Mouse (Mus musculus): ENCODE data around the gene Fcho1. TPM values are rescaled to one million over a fixed set of nuclear protein-coding genes. Genes with fewer than 3 reads are reported as not detected.
"Not testable (repeated sequence)": the region's sequence is repeated elsewhere in the genome, so short reads cannot be mapped to it uniquely, and the experiment has no call there.

The Fcho1 gene
- total RNA-seq, 2 experiments from 2014 or later = 152 to 245 TPM

DNA sequence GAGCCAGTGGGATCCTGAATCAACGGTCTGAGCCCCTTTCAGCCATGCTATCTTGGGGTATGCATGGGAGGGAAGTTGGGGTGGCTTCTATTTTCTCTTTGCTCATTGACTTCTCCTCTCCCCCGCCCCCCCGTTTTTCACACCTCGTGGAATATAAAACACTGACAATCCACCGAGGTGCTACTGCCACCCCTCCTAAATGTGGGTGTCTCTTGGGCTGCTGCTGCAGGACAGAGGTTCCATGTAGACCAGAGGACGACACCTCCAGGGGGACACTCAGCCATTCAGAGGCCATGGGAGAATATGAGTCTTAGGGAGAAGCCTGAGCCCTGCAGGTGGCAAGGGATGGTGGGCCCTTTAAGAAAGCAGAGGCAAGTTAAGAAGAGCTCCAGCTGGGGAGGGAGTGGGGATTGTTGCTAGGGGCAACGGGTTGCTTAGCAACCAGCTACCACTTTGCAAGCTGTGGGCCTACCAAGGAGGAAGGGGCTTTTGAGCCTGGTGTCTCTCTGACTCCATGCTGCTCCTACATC is 5.5 kb downstream of the Fcho1 start:
- no peak for ATAC-seq (replicated peaks; ENCODE audit: low FRiP score, poor library complexity, severe bottlenecking)

GRCm38 (mm10) chr8:71719218-71719617 is 6.3 kb downstream of the Fcho1 start:
- peak; percentile 83 for ATAC-seq (replicated peaks; ENCODE audit: low FRiP score, poor library complexity, severe bottlenecking)

DNA sequence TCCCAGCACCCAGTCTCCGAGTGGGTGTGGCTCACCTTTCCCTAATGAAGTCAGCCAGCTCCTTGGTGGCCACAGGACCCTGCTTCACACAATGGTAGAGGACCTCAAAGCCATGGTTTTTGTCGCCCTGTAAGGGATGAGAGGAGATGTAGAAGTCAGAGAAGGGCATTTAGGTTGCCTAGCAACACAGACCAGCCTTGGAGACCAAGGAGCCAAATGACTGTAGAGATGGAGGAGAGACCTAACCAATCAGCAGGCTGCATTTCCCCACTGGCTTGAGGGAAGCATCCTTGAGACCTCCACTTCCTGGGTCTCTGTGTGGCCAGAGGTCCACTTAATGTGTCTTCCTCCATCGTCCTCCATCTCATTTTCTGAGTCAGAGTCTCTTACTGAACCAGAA is 7.3 kb downstream of the Fcho1 start:
- peak; percentile 37; the same call in 1 of the 2 replicates for ATAC-seq (replicated peaks; ENCODE audit: low FRiP score, poor library complexity, severe bottlenecking)

DNA sequence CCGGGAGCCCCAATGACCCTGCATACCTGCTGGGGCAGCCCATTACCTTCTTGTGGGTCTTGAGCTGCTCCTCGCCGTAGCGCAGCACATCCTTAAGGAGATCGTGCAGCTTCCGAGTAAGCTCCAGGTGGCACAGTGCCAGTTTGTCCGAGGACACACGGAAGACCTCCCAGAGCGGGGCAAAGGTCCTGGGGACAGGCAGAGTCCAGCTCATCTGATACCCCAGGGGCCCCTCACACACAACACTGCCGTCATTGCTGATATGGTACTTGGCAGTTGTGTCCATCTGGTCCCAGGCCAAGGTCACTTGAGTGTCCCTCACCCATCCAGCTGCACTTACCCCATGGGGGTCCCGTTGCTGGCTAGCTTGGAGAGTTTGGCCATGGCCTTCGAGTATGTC is 8.4 kb downstream of the Fcho1 start:
- no peak for ATAC-seq (replicated peaks; ENCODE audit: low FRiP score, poor library complexity, severe bottlenecking)

DNA sequence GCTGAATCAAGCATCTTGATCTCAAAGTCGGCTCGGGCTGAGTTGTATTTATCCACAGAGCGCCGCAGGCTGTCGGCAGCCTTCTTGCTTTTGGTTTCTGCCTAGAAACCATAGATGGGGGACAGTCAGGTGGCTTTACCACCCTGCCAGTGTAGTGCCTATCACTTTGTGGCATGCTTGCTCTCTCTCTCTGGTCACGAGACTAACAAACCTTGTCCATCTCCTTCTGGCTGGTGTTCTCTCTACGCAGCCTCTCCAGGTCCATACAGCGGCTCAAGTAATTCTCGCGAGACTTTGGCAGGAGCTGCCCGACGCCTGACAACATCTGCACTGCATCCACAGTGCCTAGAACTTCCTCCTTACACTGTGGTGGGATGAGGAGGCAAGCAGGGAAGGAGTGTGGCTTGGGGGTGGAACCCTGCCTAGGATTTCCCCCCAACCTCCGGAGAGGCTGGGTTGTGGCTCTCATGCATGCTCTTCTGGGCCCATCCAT is 8.9 kb downstream of the Fcho1 start:
- no peak for ATAC-seq (replicated peaks; ENCODE audit: low FRiP score, poor library complexity, severe bottlenecking)

DNA sequence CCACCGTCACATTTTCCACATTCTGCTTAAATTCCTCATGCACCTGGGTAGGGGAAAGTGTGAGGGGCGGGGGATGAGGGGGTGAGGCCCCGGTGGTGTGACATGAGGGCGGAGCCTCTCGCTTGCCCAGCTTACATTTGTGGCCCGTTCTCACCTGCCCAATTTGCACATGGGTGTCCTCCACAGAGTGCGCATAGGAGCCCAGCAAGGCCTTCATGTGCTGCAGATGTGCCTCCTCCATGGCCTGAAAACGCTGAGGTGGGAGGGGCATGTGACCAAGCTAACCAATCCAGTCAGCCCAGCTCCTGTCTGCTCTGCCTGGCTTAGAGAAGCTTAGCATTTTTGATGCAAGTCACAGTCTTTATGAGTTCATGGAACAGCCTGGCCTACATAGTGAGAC is 10.0 kb downstream of the Fcho1 start:
- no peak for ATAC-seq (replicated peaks; ENCODE audit: low FRiP score, poor library complexity, severe bottlenecking)

DNA sequence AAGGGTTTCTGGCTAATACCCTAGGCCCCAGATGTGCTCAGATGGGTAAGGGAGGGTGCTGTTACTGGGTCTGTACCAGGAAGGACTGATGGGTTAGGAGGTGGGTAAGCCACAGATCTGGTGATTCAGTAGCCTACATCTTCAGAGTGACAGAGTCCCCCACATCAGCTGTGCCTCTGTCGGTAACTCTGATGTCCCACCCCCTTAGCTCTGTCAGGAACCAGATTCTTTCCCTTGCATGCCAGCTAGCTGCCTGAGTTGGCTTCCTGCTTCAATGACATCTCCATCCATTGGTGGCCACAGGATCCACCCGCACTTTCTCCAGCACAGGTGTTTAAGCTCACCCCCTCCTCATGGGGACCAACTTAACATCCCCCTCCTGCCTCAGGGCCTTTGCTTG is 13.9 kb downstream of the Fcho1 start:
- ATAC-seq (replicated peaks; ENCODE audit: low FRiP score, poor library complexity, severe bottlenecking) = no peak

DNA sequence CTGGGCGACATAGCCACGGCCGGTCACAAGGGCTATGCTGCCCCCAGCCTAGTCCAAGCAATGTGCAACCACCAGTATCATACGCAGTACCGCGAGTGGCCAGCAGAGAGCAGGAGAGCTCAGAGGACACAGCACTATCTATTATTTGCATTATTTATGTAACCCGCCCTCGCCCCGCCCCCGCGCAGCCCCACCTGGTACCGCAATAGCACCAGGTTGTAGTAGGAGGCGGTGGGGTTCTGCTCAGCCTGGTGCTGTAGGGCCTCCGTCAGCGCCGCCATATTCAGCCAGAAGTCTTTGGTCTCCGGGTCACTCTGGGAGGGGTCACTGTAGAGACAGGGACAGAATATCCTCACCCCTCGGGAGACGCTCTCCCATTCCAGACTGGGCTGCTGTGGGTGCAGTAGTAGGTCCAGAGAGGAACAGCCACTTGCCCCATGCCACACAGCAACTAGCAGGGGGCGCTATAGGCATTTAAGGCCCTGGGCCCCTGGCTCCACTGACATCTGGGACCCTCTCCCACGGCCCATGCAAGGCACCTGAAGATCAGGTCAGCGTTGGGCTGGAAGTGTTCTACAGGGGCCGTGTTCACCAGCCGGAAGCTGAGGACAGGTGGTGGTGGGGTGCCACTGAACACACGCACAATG is 15.6 kb downstream of the Fcho1 start:
- peak; percentile 58 for ATAC-seq (replicated peaks; ENCODE audit: low FRiP score, poor library complexity, severe bottlenecking)

- peak; percentile 8; the same call in 1 of the 2 replicates for ATAC-seq (replicated peaks; ENCODE audit: low FRiP score, poor library complexity, severe bottlenecking)
These were observed 16.2 kb downstream of the Fcho1 start for GRCm38 (mm10) chr8:71709134-71709799.

DNA sequence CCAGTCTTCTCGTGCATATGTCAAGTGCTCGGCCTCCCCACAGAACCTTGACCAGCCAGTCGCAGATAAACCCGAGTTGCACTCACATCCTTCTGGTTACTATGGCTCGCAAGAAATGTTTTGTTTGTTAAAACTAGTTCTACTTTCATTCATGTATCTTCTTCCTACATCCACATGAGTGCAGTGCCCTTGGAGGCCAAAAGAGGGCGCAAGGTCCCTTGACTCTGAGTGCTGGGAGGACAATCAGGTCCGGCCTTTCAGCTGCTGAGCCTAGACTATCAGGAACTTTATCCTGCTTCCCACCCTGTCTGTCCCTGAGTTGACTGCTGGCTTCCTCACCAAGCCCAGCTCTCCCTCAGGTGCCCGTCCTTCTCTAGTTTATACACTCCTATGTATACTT is 17.6 kb downstream of the Fcho1 start:
- peak; percentile 67 for ATAC-seq (replicated peaks; ENCODE audit: low FRiP score, poor library complexity, severe bottlenecking)

DNA sequence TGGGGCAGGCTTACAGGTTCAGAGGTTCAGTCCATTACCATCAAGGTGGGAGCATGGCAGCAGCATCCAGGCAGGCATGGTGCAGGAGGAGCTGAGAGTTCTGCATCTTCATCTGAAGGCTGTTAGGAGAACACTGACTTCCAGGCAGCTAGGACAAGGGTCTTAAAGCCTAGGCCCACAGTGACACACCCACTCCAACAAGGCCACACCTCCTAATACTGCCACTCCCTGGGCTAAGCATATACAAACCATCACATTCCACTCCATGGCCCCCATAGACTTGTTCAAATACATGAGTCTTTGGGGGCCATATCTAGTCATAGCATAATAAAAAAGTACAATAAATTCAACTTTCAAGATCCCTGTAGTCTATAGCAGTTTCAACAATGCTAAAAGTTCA is 22.1 kb downstream of the Fcho1 start:
- not testable (repeated sequence) for ATAC-seq (replicated peaks; ENCODE audit: low FRiP score, poor library complexity, severe bottlenecking)

- ATAC-seq (replicated peaks; ENCODE audit: low FRiP score, poor library complexity, severe bottlenecking) = peak; percentile 95
These were observed 22.6 kb downstream of the Fcho1 start for GRCm38 (mm10) chr8:71702923-71703322.

- peak; percentile 72 for ATAC-seq (replicated peaks; ENCODE audit: low FRiP score, poor library complexity, severe bottlenecking)
These were observed 23.5 kb downstream of the Fcho1 start for GRCm38 (mm10) chr8:71702087-71702432.

DNA sequence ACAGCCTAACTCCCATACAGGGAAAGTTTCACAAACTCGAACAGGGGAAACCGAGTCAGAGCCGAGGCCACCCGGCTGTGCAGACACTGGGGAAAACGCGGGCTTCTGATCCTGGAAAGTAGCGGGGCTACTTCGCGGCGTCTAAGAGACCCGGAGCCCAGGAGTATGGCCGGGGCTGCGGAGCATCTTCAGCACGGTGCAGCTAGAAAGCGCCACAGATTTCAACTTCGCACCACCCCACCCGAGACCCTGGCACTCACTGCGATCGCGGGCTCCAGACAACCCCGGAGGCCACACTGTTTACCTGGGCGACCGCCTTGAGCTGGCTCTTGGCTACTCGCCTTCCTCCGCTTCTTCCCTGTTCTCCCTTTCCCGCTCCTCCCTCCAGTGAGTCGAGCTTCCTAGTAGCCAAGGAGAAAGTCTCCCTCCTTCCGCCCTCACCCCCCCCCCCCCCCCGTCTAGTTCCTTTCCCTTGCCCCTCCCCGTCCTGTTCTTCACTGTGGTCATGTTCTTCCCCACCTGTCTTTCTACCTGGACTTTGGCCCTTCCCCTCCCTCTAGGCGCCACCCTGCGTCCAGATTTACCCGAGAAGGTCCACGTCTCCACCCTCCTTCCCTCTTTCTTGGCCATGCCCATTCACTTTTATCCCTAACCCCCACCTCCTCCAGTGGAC is 24.0 kb downstream of the Fcho1 start, which contains the start of gene B3gnt3:
Gene B3gnt3, minus strand, starts transcription at position 376 of the 673 bp plus-strand sequence.
- no peak; the same call in none of the 2 replicates for ATAC-seq (replicated peaks; ENCODE audit: low FRiP score, poor library complexity, severe bottlenecking)

DNA sequence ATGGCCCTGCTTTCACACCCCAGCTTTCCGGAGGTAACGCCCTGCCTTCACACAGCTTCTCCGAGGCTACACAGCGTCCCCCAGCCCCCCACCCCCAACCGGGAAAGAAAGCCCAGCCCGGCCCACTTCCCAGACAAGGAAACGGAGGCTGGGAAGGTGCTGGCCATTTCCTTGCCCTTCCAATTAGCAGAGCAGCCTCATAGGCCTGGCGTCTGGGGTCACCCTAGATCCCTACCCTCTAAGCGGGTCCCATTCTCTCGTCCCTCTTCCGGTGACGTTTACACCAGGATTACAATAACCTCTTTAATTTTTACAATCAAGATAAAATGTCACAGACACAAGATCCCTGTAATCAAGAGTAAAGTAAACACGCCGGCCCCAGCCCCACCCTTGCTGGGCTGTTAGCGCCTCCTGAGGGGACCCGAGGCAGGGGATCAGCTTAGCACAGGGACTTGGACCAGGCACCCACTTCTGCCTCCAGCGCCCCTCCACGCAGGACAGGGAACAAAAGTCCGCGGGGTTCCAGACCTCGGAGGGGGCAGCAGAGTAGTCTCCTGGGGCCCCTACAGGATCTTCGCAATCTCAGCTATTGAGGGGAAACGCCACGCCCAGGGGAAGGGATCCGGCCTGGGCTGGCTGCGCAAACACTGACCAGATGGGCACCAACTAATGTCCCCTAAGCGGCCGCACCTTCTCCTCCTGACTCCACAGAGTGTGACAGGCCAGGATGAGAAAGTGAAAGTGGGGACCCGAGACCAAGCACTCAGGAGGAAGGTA is 24.8 kb downstream of the Fcho1 start:
- ATAC-seq (replicated peaks; ENCODE audit: low FRiP score, poor library complexity, severe bottlenecking) = no peak

- ATAC-seq (replicated peaks; ENCODE audit: low FRiP score, poor library complexity, severe bottlenecking) = not testable (repeated sequence)
These were observed 30.1 kb downstream of the Fcho1 start for GRCm38 (mm10) chr8:71695456-71695855.

DNA sequence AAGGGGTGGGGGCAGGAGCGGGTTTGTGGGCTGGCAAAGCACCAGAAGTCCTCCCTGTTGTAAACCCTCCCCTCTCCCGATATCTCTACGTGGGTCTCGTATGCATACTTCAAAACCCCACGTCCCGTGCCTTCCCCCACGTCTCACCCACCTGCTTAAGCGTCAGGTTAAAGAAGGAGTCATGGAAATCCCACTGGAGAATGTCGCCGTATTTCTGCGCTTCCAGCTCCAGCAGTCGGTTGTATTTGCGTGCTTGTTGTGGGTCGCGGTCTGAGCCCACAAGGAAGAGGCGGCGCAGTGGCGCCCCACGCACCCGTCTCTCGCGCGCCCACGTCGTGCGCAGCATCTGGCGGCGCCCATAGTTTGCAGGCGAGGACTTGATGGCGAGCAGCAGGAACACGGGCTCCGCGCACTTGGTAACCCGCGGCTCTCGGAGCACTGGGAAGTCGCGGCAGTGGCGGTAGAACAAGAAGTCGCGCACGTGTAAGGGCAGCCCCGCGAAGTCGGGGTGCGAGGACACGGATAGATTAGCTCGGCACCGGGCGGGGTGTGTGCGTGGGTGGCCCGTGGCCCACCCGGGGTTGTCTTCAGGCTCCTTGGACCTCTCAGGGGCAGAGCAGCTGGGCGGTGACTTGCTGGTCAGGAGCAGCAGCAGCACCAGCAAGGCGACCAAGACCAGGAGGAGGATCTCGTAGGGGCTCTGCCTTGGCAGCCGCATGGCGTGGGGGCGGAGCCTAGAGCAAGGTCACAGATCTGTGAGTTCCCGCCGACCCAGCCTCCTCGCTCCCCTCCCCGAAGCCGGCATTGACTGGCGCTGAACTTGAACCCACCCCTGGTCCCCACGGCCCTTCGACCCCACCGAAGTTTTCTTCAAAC is 32.1 kb downstream of the Fcho1 start:
- no peak for ATAC-seq (replicated peaks; ENCODE audit: low FRiP score, poor library complexity, severe bottlenecking)

- ATAC-seq (replicated peaks; ENCODE audit: low FRiP score, poor library complexity, severe bottlenecking) = no peak
These were observed 33.0 kb downstream of the Fcho1 start for GRCm38 (mm10) chr8:71692509-71692908.

DNA sequence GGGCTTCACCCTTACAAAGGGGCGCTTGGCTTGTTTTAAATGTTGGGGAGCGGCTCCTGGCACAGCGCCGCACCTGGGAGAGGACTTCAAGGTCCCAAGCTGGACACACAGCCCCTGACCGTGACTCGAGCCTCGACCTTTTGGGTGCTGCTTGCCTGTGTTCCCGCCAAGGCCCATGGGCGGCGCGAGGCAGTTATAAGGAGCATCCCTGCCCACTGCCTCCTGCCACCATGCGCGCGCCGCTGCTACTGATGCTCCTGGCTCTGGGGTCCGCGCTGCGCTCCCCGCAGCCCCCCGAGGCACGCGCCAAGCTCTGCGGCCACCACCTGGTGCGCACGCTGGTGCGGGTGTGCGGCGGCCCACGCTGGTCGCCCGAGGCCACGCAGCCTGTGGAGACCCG is 36.5 kb downstream of the Fcho1 start, which contains the start of gene Insl3:
Gene Insl3, plus strand, starts transcription at position 187 of the 400 bp plus-strand sequence.
- ATAC-seq (replicated peaks; ENCODE audit: low FRiP score, poor library complexity, severe bottlenecking) = no peak

Measured in erythroid progenitor cell, adult 5-6 weeks (primary cell).